Mouse (Mus musculus) bone marrow, adult 2 months (tissue): ENCODE data around the gene Khdc1c.

Experiments
- CTCF ChIP-seq: fragments of 200-500 bp; IDR thresholded peaks from 2 replicates; pipeline ENCODE4 v1.5.1; 2011; ENCODE audit warnings: low read length, control low read depth; ENCODE audit not compliant: control insufficient read depth, insufficient read depth
- POLR2A ChIP-seq: fragments of 200-500 bp; IDR thresholded peaks from 2 replicates; pipeline ENCODE4 v1.6.1; 2011; ENCODE audit warnings: low read depth, mild to moderate bottlenecking, control low read depth, low read length, borderline replicate concordance; ENCODE audit not compliant: control insufficient read depth

GRCm38 (mm10) chr1:21340745-21341144, 27.4 kb upstream of the Khdc1c start:
- TF ChIP-seq POLR2A = no peak
- TF ChIP-seq CTCF = no peak
